Comparison of ENCODE assay signal across 20 mouse cellular contexts in genomic region chr17:69531472-69531871, GRCm38 (mm10).
DNase-seq lines count a peak whose midpoint lies in the region; ATAC-seq and TF ChIP-seq lines count a peak whose summit lies in the region.
"Had no signal": no experiment of that assay in that cellular context is flagged by ENCODE, and none has a peak within 500 bp of the region (broad histone marks: within the 10 kb centered on the region; RNA-seq: fewer than 3 reads in every experiment).

No protein-coding gene starts in this region.

- no peak overlapping the region for H3K4me3 ChIP-seq in neural tube, embryonic 15.5 days (replicated peaks)
- no peak overlapping the region for H3K4me3 ChIP-seq in limb, embryonic 12.5 days (replicated peaks)
- H3K4me3 ChIP-seq in liver, postnatal 0 days (ENCODE audit: low read depth, low read length), result no peak overlapping the region
- H3K4me3 ChIP-seq: gastrocnemius, adult 2 months; heart, adult 2 months; heart, embryonic 15.5 days; hindbrain, embryonic 10.5 days had no signal

- no peaks in the 10 kb centered on the region for H3K9me3 ChIP-seq in neural tube, embryonic 15.5 days (replicated peaks)
- H3K9me3 ChIP-seq in limb, embryonic 12.5 days, result no peaks in the 10 kb centered on the region
- H3K9me3 ChIP-seq in liver, postnatal 0 days (ENCODE audit: low read length), result no peaks in the 10 kb centered on the region
- H3K9me3 ChIP-seq: heart, embryonic 15.5 days; hindbrain, embryonic 10.5 days had no signal

- no peak for TF ChIP-seq EP300 in liver, postnatal 0 days (IDR thresholded peaks at IDR 0.05; ENCODE audit: low read depth)

- 15% methylated on average over 5 of the region's 5 CpGs for WGBS in neural tube, embryonic 15.5 days
- WGBS in limb, embryonic 12.5 days, result 12% methylated on average over 5 of the region's 5 CpGs
- WGBS in liver, postnatal 0 days (ENCODE audit: insufficient replicate concordance), result 72% methylated on average over 5 of the region's 5 CpGs

- H3K4me2 ChIP-seq in neural tube, embryonic 15.5 days, result no peak overlapping the region
- no peak overlapping the region for H3K4me2 ChIP-seq in limb, embryonic 12.5 days
- H3K4me2 ChIP-seq in liver, postnatal 0 days (ENCODE audit: low read depth, low read length), result no peak overlapping the region
- H3K4me2 ChIP-seq: heart, embryonic 15.5 days had no signal

- no peaks in the 10 kb centered on the region for H3K36me3 ChIP-seq in neural tube, embryonic 15.5 days
- H3K36me3 ChIP-seq in limb, embryonic 12.5 days, result no peaks in the 10 kb centered on the region
- H3K36me3 ChIP-seq in liver, postnatal 0 days (replicated peaks; ENCODE audit: insufficient read depth, low read length), result no peaks in the 10 kb centered on the region
- H3K36me3 ChIP-seq: heart, embryonic 15.5 days; hindbrain, embryonic 10.5 days had no signal

- H3K9ac ChIP-seq in neural tube, embryonic 15.5 days (replicated peaks), result no peak overlapping the region
- no peak overlapping the region for H3K9ac ChIP-seq in limb, embryonic 12.5 days (replicated peaks)
- no peak overlapping the region for H3K9ac ChIP-seq in liver, postnatal 0 days (replicated peaks)
- H3K9ac ChIP-seq: forebrain, postnatal 0 days; heart, embryonic 15.5 days; liver, embryonic 14.5 days had no signal

- ATAC-seq in neural tube, embryonic 15.5 days (ENCODE audit: low FRiP score), result no peak
- peak; percentile 68; the same call in 1 of the 2 replicates for ATAC-seq in limb, embryonic 12.5 days (ENCODE audit: insufficient number of reproducible peaks, insufficient read depth, low FRiP score, low TSS enrichment, low read depth)
- no peak for ATAC-seq in granulocyte monocyte progenitor cell, adult 5-6 weeks (replicated peaks; ENCODE audit: poor library complexity, severe bottlenecking)
- ATAC-seq in liver, postnatal 0 days, result no peak
- ATAC-seq: forebrain, postnatal 0 days; intestine, embryonic 16.5 days; lung, postnatal 0 days had no signal

- no peak for TF ChIP-seq CTCF in liver, postnatal 0 days (IDR thresholded peaks at IDR 0.05; ENCODE audit: low read depth)

- no peak overlapping the region for H3K27ac ChIP-seq in neural tube, embryonic 15.5 days (replicated peaks)
- H3K27ac ChIP-seq in limb, embryonic 12.5 days, result no peak overlapping the region
- no peak overlapping the region for H3K27ac ChIP-seq in liver, postnatal 0 days (ENCODE audit: low read depth)
- H3K27ac ChIP-seq: gastrocnemius, adult 2 months; heart, adult 2 months; heart, embryonic 15.5 days; hindbrain, embryonic 10.5 days; liver, embryonic 14.5 days had no signal

- no peaks in the 10 kb centered on the region for H3K4me1 ChIP-seq in neural tube, embryonic 15.5 days
- peaks cover 11% of the 10 kb centered on the region; the same call in 1 of the 2 replicates for H3K4me1 ChIP-seq in limb, embryonic 12.5 days (replicated peaks)
- H3K4me1 ChIP-seq in liver, postnatal 0 days (ENCODE audit: insufficient read depth), result no peaks in the 10 kb centered on the region
- H3K4me1 ChIP-seq: heart, embryonic 15.5 days; hindbrain, embryonic 10.5 days had no signal

- no peaks in the 10 kb centered on the region for H3K27me3 ChIP-seq in neural tube, embryonic 15.5 days (replicated peaks)
- H3K27me3 ChIP-seq in limb, embryonic 12.5 days, result no peaks in the 10 kb centered on the region; the same call in 1 of the 2 replicates
- H3K27me3 ChIP-seq in liver, postnatal 0 days (ENCODE audit: insufficient read depth, low read length), result no peaks in the 10 kb centered on the region
- H3K27me3 ChIP-seq: heart, embryonic 15.5 days had no signal

- DNase-seq in cerebellum, postnatal 14 days, result peak; percentile 5 to 51
- DNase-seq in cerebellum, adult 9-10 months, result no peak
- peak; percentile 36 for DNase-seq in neural tube, embryonic 10.5 days (ENCODE audit: extremely low spot score, low spot score)
- no peak for DNase-seq in ovary, adult 18-20 months (ENCODE audit: low spot score)
- no peak for DNase-seq in liver, postnatal 0 days
- DNase-seq: adrenal gland, adult 2 months; cerebellum, adult 11-12 months; forebrain, postnatal 0 days; gastrocnemius, adult 2 months; heart, adult 2 months; kidney, postnatal 4 days; right cerebral cortex, adult 18-20 months had no signal

Comparison
In these comparisons a context has a peak if more than half of its experiments do, and no peak if none do; other contexts are left out.
1. DNase-seq: peak in cerebellum, postnatal 14 days (2 of 2) and neural tube, embryonic 10.5 days (single experiment); none in cerebellum, adult 9-10 months (single experiment), ovary, adult 18-20 months (single experiment) and liver, postnatal 0 days (single experiment).